Comparison of ENCODE assay signal across 10 mouse cellular contexts in genomic region chr14:77174491-77174890, GRCm38 (mm10). TPM values are rescaled to one million over a fixed set of nuclear protein-coding genes. Genes with fewer than 3 reads are reported as not detected.
DNase-seq lines count a peak whose midpoint lies in the region; ATAC-seq and TF ChIP-seq lines count a peak whose summit lies in the region.
"Had no signal": no experiment of that assay in that cellular context is flagged by ENCODE, and none has a peak within 500 bp of the region (broad histone marks: within the 10 kb centered on the region; RNA-seq: fewer than 3 reads in every experiment).

No protein-coding gene starts in this region.

- 58% methylated on average over 15 of the region's 15 CpGs for WGBS in heart, embryonic 11.5 days (ENCODE audit: insufficient replicate concordance)
- WGBS in forebrain, embryonic 14.5 days = 50% methylated on average over 15 of the region's 15 CpGs
- WGBS in limb, embryonic 15.5 days = 45% methylated on average over 15 of the region's 15 CpGs
- WGBS in liver, embryonic 12.5 days (ENCODE audit: insufficient replicate concordance) = 68% methylated on average over 15 of the region's 15 CpGs
- WGBS in intestine, postnatal 0 days = 65% methylated on average over 15 of the region's 15 CpGs

- H3K36me3 ChIP-seq in heart, embryonic 11.5 days (ENCODE audit: control insufficient read depth, insufficient read depth, low read length) = no peaks in the 10 kb centered on the region
- H3K36me3 ChIP-seq in forebrain, embryonic 14.5 days (ENCODE audit: control insufficient read depth, insufficient read depth, low read length) = no peaks in the 10 kb centered on the region
- no peaks in the 10 kb centered on the region for H3K36me3 ChIP-seq in limb, embryonic 15.5 days
- no peaks in the 10 kb centered on the region for H3K36me3 ChIP-seq in liver, embryonic 12.5 days
- H3K36me3 ChIP-seq in intestine, postnatal 0 days (ENCODE audit: control insufficient read depth, insufficient read depth) = no peaks in the 10 kb centered on the region

- no peak overlapping the region for H3K4me2 ChIP-seq in heart, embryonic 11.5 days
- no peak overlapping the region for H3K4me2 ChIP-seq in forebrain, embryonic 14.5 days (ENCODE audit: low read length)
- peak overlapping the region; percentile 15; the same call in 1 of the 2 replicates for H3K4me2 ChIP-seq in limb, embryonic 15.5 days
- H3K4me2 ChIP-seq in liver, embryonic 12.5 days = no peak overlapping the region
- H3K4me2 ChIP-seq in intestine, postnatal 0 days (replicated peaks; ENCODE audit: low read depth) = no peak overlapping the region
- H3K4me2 ChIP-seq: lung, embryonic 14.5 days had no signal

- no peak overlapping the region for H3K27ac ChIP-seq in heart, embryonic 11.5 days (ENCODE audit: low read depth, low read length)
- no peak overlapping the region for H3K27ac ChIP-seq in forebrain, embryonic 14.5 days (ENCODE audit: low read depth, low read length)
- H3K27ac ChIP-seq in limb, embryonic 15.5 days = peak overlapping the region; percentile 50; the same call in 1 of the 2 replicates
- H3K27ac ChIP-seq in liver, embryonic 12.5 days = no peak overlapping the region
- no peak overlapping the region for H3K27ac ChIP-seq in intestine, postnatal 0 days (ENCODE audit: low read depth, low read length)

- peak; percentile 17 for DNase-seq in heart, postnatal 4 days
- DNase-seq in cerebellum, adult 18-20 months = peak; percentile 73 to 75
- peak; percentile 61 for DNase-seq in forebrain, embryonic 14.5 days (ENCODE audit: low spot score)
- DNase-seq: lung, embryonic 14.5 days had no signal

- H3K27me3 ChIP-seq in heart, embryonic 11.5 days (ENCODE audit: control insufficient read depth, insufficient read depth, low read length) = no peaks in the 10 kb centered on the region
- H3K27me3 ChIP-seq in forebrain, embryonic 14.5 days (replicated peaks; ENCODE audit: control insufficient read depth, insufficient read depth, low read length) = no peaks in the 10 kb centered on the region
- H3K27me3 ChIP-seq in limb, embryonic 15.5 days = no peaks in the 10 kb centered on the region
- no peaks in the 10 kb centered on the region for H3K27me3 ChIP-seq in liver, embryonic 12.5 days (replicated peaks)
- no peaks in the 10 kb centered on the region for H3K27me3 ChIP-seq in intestine, postnatal 0 days (replicated peaks; ENCODE audit: control insufficient read depth, insufficient read depth, low read length)

- H3K9ac ChIP-seq in heart, embryonic 11.5 days (ENCODE audit: low read depth, low read length) = no peak overlapping the region
- no peak overlapping the region for H3K9ac ChIP-seq in forebrain, embryonic 14.5 days (ENCODE audit: low read length)
- H3K9ac ChIP-seq in limb, embryonic 15.5 days = no peak overlapping the region
- H3K9ac ChIP-seq in liver, embryonic 12.5 days = no peak overlapping the region
- H3K9ac ChIP-seq in intestine, postnatal 0 days (ENCODE audit: low read depth, low read length) = no peak overlapping the region
- H3K9ac ChIP-seq: lung, embryonic 14.5 days had no signal

- TF ChIP-seq CTCF in intestine, postnatal 0 days (IDR thresholded peaks at IDR 0.05; ENCODE audit: low read depth) = no peak

- H3K4me1 ChIP-seq in heart, embryonic 11.5 days (ENCODE audit: control insufficient read depth, insufficient read depth, low read length) = no peaks in the 10 kb centered on the region
- H3K4me1 ChIP-seq in forebrain, embryonic 14.5 days (ENCODE audit: control insufficient read depth, insufficient read depth, low read length) = peaks cover 8% of the 10 kb centered on the region
- peaks cover 9% of the 10 kb centered on the region; the same call in 1 of the 2 replicates for H3K4me1 ChIP-seq in limb, embryonic 15.5 days
- H3K4me1 ChIP-seq in liver, embryonic 12.5 days = no peaks in the 10 kb centered on the region
- H3K4me1 ChIP-seq in intestine, postnatal 0 days (replicated peaks; ENCODE audit: control insufficient read depth, insufficient read depth, low read length) = no peaks in the 10 kb centered on the region

- no peaks in the 10 kb centered on the region for H3K9me3 ChIP-seq in heart, embryonic 11.5 days (replicated peaks; ENCODE audit: control insufficient read depth, low read length)
- no peaks in the 10 kb centered on the region for H3K9me3 ChIP-seq in forebrain, embryonic 14.5 days (replicated peaks; ENCODE audit: control insufficient read depth, low read length)
- no peaks in the 10 kb centered on the region for H3K9me3 ChIP-seq in limb, embryonic 15.5 days
- H3K9me3 ChIP-seq in liver, embryonic 12.5 days (replicated peaks) = no peaks in the 10 kb centered on the region
- no peaks in the 10 kb centered on the region for H3K9me3 ChIP-seq in intestine, postnatal 0 days (ENCODE audit: control insufficient read depth)

- H3K4me3 ChIP-seq in heart, embryonic 11.5 days (ENCODE audit: low read depth, low read length) = no peak overlapping the region
- H3K4me3 ChIP-seq in forebrain, embryonic 14.5 days (ENCODE audit: low read depth, low read length) = no peak overlapping the region
- no peak overlapping the region for H3K4me3 ChIP-seq in limb, embryonic 15.5 days
- H3K4me3 ChIP-seq in liver, embryonic 12.5 days = no peak overlapping the region
- no peak overlapping the region for H3K4me3 ChIP-seq in intestine, postnatal 0 days (ENCODE audit: low read depth, low read length)

- ATAC-seq in heart, embryonic 11.5 days (replicated peaks; ENCODE audit: insufficient number of reproducible peaks, low FRiP score, low TSS enrichment) = no peak
- ATAC-seq in forebrain, embryonic 14.5 days = peak; percentile 73
- ATAC-seq in limb, embryonic 15.5 days (ENCODE audit: insufficient number of reproducible peaks, low FRiP score, low TSS enrichment, low read depth) = peak; percentile 72
- no peak for ATAC-seq in liver, embryonic 12.5 days
- ATAC-seq in granulocyte monocyte progenitor cell, adult 5-6 weeks (replicated peaks; ENCODE audit: poor library complexity, severe bottlenecking) = no peak
- ATAC-seq in intestine, postnatal 0 days = no peak
- ATAC-seq: activated CD4-positive, CD25-positive, alpha-beta regulatory T cell, adult 4 months had no signal

RNA-seq across cellular contexts. Expression of gene Enox1, which starts 17.9 kb away (rescaled TPM):
- 1 to 10 TPM; 3.3 to 4.0 TPM for total RNA-seq in heart, postnatal 4 days (2021)
- polyA plus RNA-seq in heart, embryonic 11.5 days (2014; fragmentation: Nextera tagmentation; extraction: Ambion mirVana) = 2.3 and 3.8 TPM in 2 replicates
- polyA plus RNA-seq in forebrain, embryonic 14.5 days (2014; fragmentation: Nextera tagmentation; extraction: Ambion mirVana) = 28.0 and 39.0 TPM in 2 replicates
- polyA plus RNA-seq in limb, embryonic 15.5 days (2015; fragmentation: Nextera tagmentation; extraction: Ambion mirVana) = 17.8 and 19.4 TPM in 2 replicates
- polyA plus RNA-seq in liver, embryonic 12.5 days (2016; fragmentation: Nextera tagmentation; extraction: Ambion mirVana) = 0.50 and 0.58 TPM in 2 replicates
- total RNA-seq in granulocyte monocyte progenitor cell, adult 5-6 weeks (2014; fragmentation: Nextera tagmentation) = not detected in 2 replicates
- total RNA-seq in granulocyte monocyte progenitor cell, adult 5-6 weeks (2017) = not detected in 2 replicates
- 1.7 and 1.9 TPM in 2 replicates for polyA plus RNA-seq in intestine, postnatal 0 days (2015; fragmentation: Nextera tagmentation; extraction: Ambion mirVana)

Comparison
In these comparisons a context has a peak if more than half of its experiments do, and no peak if none do; other contexts are left out.
1. DNase-seq: peak in every context shown above with its lines; median percentile 74 in cerebellum, adult 18-20 months; 61 in forebrain, embryonic 14.5 days; 17 in heart, postnatal 4 days.
2. ATAC-seq: peak in forebrain, embryonic 14.5 days (single experiment) and limb, embryonic 15.5 days (single experiment); none in heart, embryonic 11.5 days (single experiment), liver, embryonic 12.5 days (single experiment), granulocyte monocyte progenitor cell, adult 5-6 weeks (single experiment) and intestine, postnatal 0 days (single experiment).